Mouse (Mus musculus) limb, embryonic 11.5 days (tissue): ENCODE data around the gene Grk2. TPM values are rescaled to one million over a fixed set of nuclear protein-coding genes. Genes with fewer than 3 reads are reported as not detected.
A peak's percentile ranks its signal among the peaks of the same experiment; 100 is the strongest.

ENCODE experiments used
- ATAC-seq: fragments of 200-750 bp; cut with Nextera tagmentation; 2 replicates; pipeline ENCODE4 v1.8.0; 2017; ENCODE audit warnings: low read depth; ENCODE audit not compliant: insufficient number of reproducible peaks, low FRiP score, low TSS enrichment
- DNase-seq: peaks from one replicate; pipeline ENCODE4 v3.0.0-alpha.2; 2015; ENCODE audit warnings: low spot score
- H3K27ac ChIP-seq: fragments of 300-500 bp; sonication (generic); replicated peaks from 2 replicates; pipeline ENCODE4 v1.5.1; 2014; ENCODE audit warnings: low read depth, mild to moderate bottlenecking, low read length
- H3K27me3 ChIP-seq: fragments of 300-500 bp; sonication (generic); 2 replicates; pipeline ENCODE4 v1.6.1; 2014; ENCODE audit warnings: mild to moderate bottlenecking, low read length, mixed read lengths; ENCODE audit not compliant: control insufficient read depth, insufficient read depth
- H3K36me3 ChIP-seq: fragments of 300-500 bp; sonication (generic); 2 replicates; pipeline ENCODE4 v1.6.1; 2014; ENCODE audit warnings: mild to moderate bottlenecking, low read length, moderate library complexity, mixed read lengths; ENCODE audit not compliant: control insufficient read depth, insufficient read depth
- H3K4me1 ChIP-seq: fragments of 300-500 bp; sonication (generic); 2 replicates; pipeline ENCODE4 v1.6.1; 2014; ENCODE audit warnings: low read length, mixed read lengths; ENCODE audit not compliant: control insufficient read depth, insufficient read depth
- H3K4me2 ChIP-seq: fragments of 300-500 bp; sonication (generic); 2 replicates; pipeline ENCODE4 v1.6.1; 2014; ENCODE audit warnings: low read depth, mild to moderate bottlenecking, moderate library complexity; ENCODE audit not compliant: severe bottlenecking
- H3K4me3 ChIP-seq: fragments of 300-500 bp; sonication (generic); 2 replicates; pipeline ENCODE4 v1.5.1; 2014; ENCODE audit warnings: low read depth, low read length
- H3K9ac ChIP-seq: fragments of 300-500 bp; sonication (generic); 2 replicates; pipeline ENCODE4 v1.6.1; 2014; ENCODE audit warnings: mild to moderate bottlenecking, low read length
- H3K9me3 ChIP-seq: fragments of 300-500 bp; sonication (generic); 2 replicates; pipeline ENCODE4 v1.6.1; 2016; ENCODE audit warnings: low read length; ENCODE audit not compliant: control insufficient read depth
- WGBS: fragments of 180-500 bp; shearing (Covaris S2); extraction: QIAGEN DNeasy Blood & Tissue Kit; methylation state at CpG from one replicate; pipeline ENCODE4 v1.1.7; 2014; 5-methylcytosine and 5-hydroxymethylcytosine counted together
- polyA plus RNA-seq: library from polyadenylated mRNA; unstranded; fragments of >200 nt; fragmentation: Nextera tagmentation; extraction: Ambion mirVana; gene quantifications from 2 replicates; pipeline ENCODE4 v1.2.1, GENCODE M21; 2014

The Grk2 gene
- polyA plus RNA-seq, result 15.4 and 16.6 TPM in 2 replicates

- Histone ChIP-seq H3K27ac (peak within 1 kb of the TSS; percentile 81), H3K4me2 (peak within 1 kb of the TSS; percentile 71), H3K4me1 (peaks cover 36% of the 10 kb centered on the region), H3K27me3 (no peaks in the 10 kb centered on the region), H3K36me3 (no peaks in the 10 kb centered on the region), H3K9ac (peak within 1 kb of the TSS; percentile 98), H3K9me3 (no peaks in the 10 kb centered on the region), H3K4me3 (peak within 1 kb of the TSS; percentile 68)
- ATAC-seq, result peak; percentile 72
- peak; percentile 87 for DNase-seq
- WGBS, result 0% methylated on average over 23 of the region's 46 CpGs
These were observed at the start of gene Grk2 for GRCm38 (mm10) chr19:4306190-4306577. Gene Grk2 (minus strand): TSS chr19:4306222.

- 89% methylated on average over 2 of the region's 2 CpGs for WGBS
- ATAC-seq (no peak), DNase-seq (no peak)
- no peaks in the 10 kb centered on the region for H3K9me3 ChIP-seq
- H3K9ac ChIP-seq, result no peak overlapping the region
- H3K27me3 ChIP-seq, result no peaks in the 10 kb centered on the region
- H3K4me3 ChIP-seq, result no peak overlapping the region
- H3K4me1 ChIP-seq, result no peaks in the 10 kb centered on the region
- H3K36me3 ChIP-seq, result peaks cover 13% of the 10 kb centered on the region
- no peak overlapping the region for H3K4me2 ChIP-seq
- no peak overlapping the region for H3K27ac ChIP-seq
These were observed 43.4 kb upstream of the Grk2 start for GRCm38 (mm10) chr19:4349455-4349854.

- H3K36me3 ChIP-seq, result peaks cover 15% of the 10 kb centered on the region
- WGBS, result 93% methylated on average over 1 of the region's 1 CpGs
- H3K27ac ChIP-seq, result no peak overlapping the region
- no peaks in the 10 kb centered on the region for H3K27me3 ChIP-seq
- no peak overlapping the region for H3K9ac ChIP-seq
- no peaks in the 10 kb centered on the region for H3K9me3 ChIP-seq
- no peak overlapping the region for H3K4me2 ChIP-seq
- DNase-seq (no peak), ATAC-seq (no peak)
- no peaks in the 10 kb centered on the region for H3K4me1 ChIP-seq
- H3K4me3 ChIP-seq, result no peak overlapping the region
These were observed 40.5 kb upstream of the Grk2 start for GRCm38 (mm10) chr19:4346479-4346878.

GRCm38 (mm10) chr19:4338162-4338561 is 32.1 kb upstream of the Grk2 start:
- no peaks in the 10 kb centered on the region for H3K27me3 ChIP-seq
- no peak overlapping the region for H3K9ac ChIP-seq
- ATAC-seq, result no peak
- H3K4me2 ChIP-seq, result no peak overlapping the region
- WGBS, result 39% methylated on average over 2 of the region's 2 CpGs
- H3K9me3 ChIP-seq, result no peaks in the 10 kb centered on the region
- peaks cover 15% of the 10 kb centered on the region; the same call in 1 of the 2 replicates for H3K36me3 ChIP-seq
- no peak overlapping the region for H3K4me3 ChIP-seq
- H3K27ac ChIP-seq, result no peak overlapping the region
- H3K4me1 ChIP-seq, result peaks cover 7% of the 10 kb centered on the region
- DNase-seq, result peak; percentile 54

- under 1% methylated on average over 16 of the region's 16 CpGs for WGBS
- H3K36me3 ChIP-seq, result no peaks in the 10 kb centered on the region; the same call in 1 of the 2 replicates
These were observed 27.8 kb upstream of the Grk2 start for GRCm38 (mm10) chr19:4333791-4334190.

GRCm38 (mm10) chr19:4333100-4333775 is 27.2 kb upstream of the Grk2 start:
- peaks cover 13% of the 10 kb centered on the region for H3K4me1 ChIP-seq
- peak overlapping the region; percentile 75 for H3K27ac ChIP-seq
- H3K36me3 ChIP-seq, result peaks cover 2% of the 10 kb centered on the region; the same call in 1 of the 2 replicates
- peak overlapping the region; percentile 53 for H3K4me3 ChIP-seq
- H3K9me3 ChIP-seq, result no peaks in the 10 kb centered on the region
- DNase-seq (peak; percentile 57), ATAC-seq (no peak)
- no peaks in the 10 kb centered on the region for H3K27me3 ChIP-seq
- peak overlapping the region; percentile 67 for H3K9ac ChIP-seq
- under 1% methylated on average over 13 of the region's 13 CpGs for WGBS
- peak overlapping the region; percentile 67 for H3K4me2 ChIP-seq

More at GRCm38 (mm10) chr19:4333791-4334190, 27.8 kb upstream of the Grk2 start:
- Histone ChIP-seq H3K27me3 (no peaks in the 10 kb centered on the region), H3K9me3 (no peaks in the 10 kb centered on the region), H3K4me2 (peak overlapping the region; percentile 67), H3K4me3 (peak overlapping the region; percentile 53), H3K27ac (peak overlapping the region; percentile 75), H3K9ac (peak overlapping the region; percentile 67), H3K4me1 (peaks cover 13% of the 10 kb centered on the region)
- peak; percentile 92 for DNase-seq
- ATAC-seq, result peak; percentile 97

GRCm38 (mm10) chr19:4332653-4333052 is 26.6 kb upstream of the Grk2 start:
- H3K9me3 ChIP-seq, result no peaks in the 10 kb centered on the region
- peaks cover 8% of the 10 kb centered on the region; the same call in 1 of the 2 replicates for H3K36me3 ChIP-seq
- peak; percentile 31; the same call in 1 of the 2 replicates for ATAC-seq

GRCm38 (mm10) chr19:4331273-4331672 is 25.3 kb upstream of the Grk2 start:
- Histone ChIP-seq H3K9me3 (no peaks in the 10 kb centered on the region), H3K4me1 (peaks cover 13% of the 10 kb centered on the region), H3K27me3 (no peaks in the 10 kb centered on the region), H3K4me2 (no peak overlapping the region), H3K9ac (no peak overlapping the region), H3K4me3 (no peak overlapping the region), H3K27ac (no peak overlapping the region), H3K36me3 (peaks cover 13% of the 10 kb centered on the region)
- ATAC-seq (no peak), DNase-seq (no peak)
- WGBS, result 95% methylated on average over 3 of the region's 3 CpGs

More at GRCm38 (mm10) chr19:4332653-4333052, 26.6 kb upstream of the Grk2 start:
- Histone ChIP-seq H3K27me3 (no peaks in the 10 kb centered on the region), H3K9ac (peak overlapping the region; percentile 67), H3K4me2 (peak overlapping the region; percentile 67), H3K4me1 (peaks cover 13% of the 10 kb centered on the region), H3K4me3 (peak overlapping the region; percentile 53), H3K27ac (peak overlapping the region; percentile 75)
- 0% methylated on average over 4 of the region's 4 CpGs for WGBS
- peak; percentile 61 for DNase-seq
